Mouse (Mus musculus): ENCODE results near the gene Ruvbl2. TPM values are rescaled to one million over a fixed set of nuclear protein-coding genes. Genes with fewer than 3 reads are reported as not detected.
"Not testable (repeated sequence)": the region's sequence is repeated elsewhere in the genome, so short reads cannot be mapped to it uniquely, and the experiment has no call there.

Ruvbl2 gene
- polyA plus RNA-seq, 1 experiment = 179 TPM

- Histone ChIP-seq H3K4me3 (ENCODE audit: insufficient read depth, poor library complexity, severe bottlenecking) (no peak overlapping the region), H3K36me3 (ENCODE audit: control insufficient read depth, insufficient read depth) (peaks cover 47% of the 10 kb centered on the region), H3K79me2 (ENCODE audit: control insufficient read depth, insufficient read depth) (peaks cover 54% of the 10 kb centered on the region), H3K79me3 (ENCODE audit: low read depth) (peaks cover 42% of the 10 kb centered on the region), H3K27me3 (ENCODE audit: control insufficient read depth, insufficient read depth, insufficient read length) (no peaks in the 10 kb centered on the region), H3ac (ENCODE audit: control insufficient read depth, insufficient read length, low read depth) (no peak overlapping the region)
- TF ChIP-seq USF1 (IDR thresholded peaks at IDR 0.05; ENCODE audit: low read depth) = no peak
- TF ChIP-seq CEBPB (IDR thresholded peaks at IDR 0.05; ENCODE audit: low read depth) = no peak
- TF ChIP-seq MYOG (IDR thresholded peaks at IDR 0.05; ENCODE audit: control insufficient read depth, extremely low read depth, insufficient read length) = no peak
- TF ChIP-seq CTCF (IDR thresholded peaks at IDR 0.05; ENCODE audit: control insufficient read depth, insufficient read depth, insufficient read length) = no peak
- no peak for TF ChIP-seq MYOD1 (IDR thresholded peaks at IDR 0.05; ENCODE audit: control insufficient read depth, insufficient read length, low read depth)
- TF ChIP-seq MAX (IDR thresholded peaks at IDR 0.05) = no peak
- no peak for TF ChIP-seq FOSL1 (IDR thresholded peaks at IDR 0.05; ENCODE audit: insufficient read depth, low read length, poor library complexity, severe bottlenecking)
Measured at GRCm38 (mm10) chr7:45463987-45464778, 26.3 kb upstream of the Ruvbl2 start.

- Histone ChIP-seq H3K79me2 (ENCODE audit: control insufficient read depth, insufficient read depth) (peaks cover 67% of the 10 kb centered on the region), H3K79me3 (ENCODE audit: low read depth) (peaks cover 55% of the 10 kb centered on the region), H3K36me3 (ENCODE audit: control insufficient read depth, insufficient read depth) (peaks cover 59% of the 10 kb centered on the region)
- H3K4me3 ChIP-seq (ENCODE audit: insufficient read depth, poor library complexity, severe bottlenecking); H3K27me3 ChIP-seq (ENCODE audit: control insufficient read depth, insufficient read depth, insufficient read length); H3ac ChIP-seq (ENCODE audit: control insufficient read depth, insufficient read length, low read depth): not testable (repeated sequence)
Measured at GRCm38 (mm10) chr7:45462868-45463267, 25.0 kb upstream of the Ruvbl2 start.

- no peak overlapping the region for H3K4me3 ChIP-seq (ENCODE audit: insufficient read depth, poor library complexity, severe bottlenecking)
- H3K36me3 ChIP-seq (ENCODE audit: control insufficient read depth, insufficient read depth) = peaks cover 65% of the 10 kb centered on the region
- no peak overlapping the region for H3ac ChIP-seq (ENCODE audit: control insufficient read depth, insufficient read length, low read depth)
- no peak for TF ChIP-seq CEBPB (IDR thresholded peaks at IDR 0.05; ENCODE audit: low read depth)
- no peak for TF ChIP-seq MYOD1 (IDR thresholded peaks at IDR 0.05; ENCODE audit: control insufficient read depth, insufficient read length, low read depth)
- TF ChIP-seq USF1 (IDR thresholded peaks at IDR 0.05; ENCODE audit: low read depth) = no peak
- TF ChIP-seq CTCF (IDR thresholded peaks at IDR 0.05; ENCODE audit: control insufficient read depth, insufficient read depth, insufficient read length) = no peak
- TF ChIP-seq MYOG (IDR thresholded peaks at IDR 0.05; ENCODE audit: control insufficient read depth, extremely low read depth, insufficient read length) = no peak
- TF ChIP-seq FOSL1 (IDR thresholded peaks at IDR 0.05; ENCODE audit: insufficient read depth, low read length, poor library complexity, severe bottlenecking) = no peak
- TF ChIP-seq MAX (IDR thresholded peaks at IDR 0.05) = no peak
- peaks cover 60% of the 10 kb centered on the region for H3K79me3 ChIP-seq (ENCODE audit: low read depth)
- H3K27me3 ChIP-seq (ENCODE audit: control insufficient read depth, insufficient read depth, insufficient read length) = no peaks in the 10 kb centered on the region
- peaks cover 72% of the 10 kb centered on the region for H3K79me2 ChIP-seq (ENCODE audit: control insufficient read depth, insufficient read depth)
Measured at GRCm38 (mm10) chr7:45462325-45462724, 24.4 kb upstream of the Ruvbl2 start.

- Histone ChIP-seq H3K36me3 (ENCODE audit: control insufficient read depth, insufficient read depth) (peaks cover 68% of the 10 kb centered on the region), H3K27me3 (ENCODE audit: control insufficient read depth, insufficient read depth, insufficient read length) (no peaks in the 10 kb centered on the region), H3K79me2 (ENCODE audit: control insufficient read depth, insufficient read depth) (peaks cover 74% of the 10 kb centered on the region), H3K79me3 (ENCODE audit: low read depth) (peaks cover 62% of the 10 kb centered on the region), H3ac (ENCODE audit: control insufficient read depth, insufficient read length, low read depth) (peak overlapping the region; percentile 42), H3K4me3 (ENCODE audit: insufficient read depth, poor library complexity, severe bottlenecking) (no peak overlapping the region)
- no peak for TF ChIP-seq MYOG (IDR thresholded peaks at IDR 0.05; ENCODE audit: control insufficient read depth, extremely low read depth, insufficient read length)
- TF ChIP-seq CEBPB (IDR thresholded peaks at IDR 0.05; ENCODE audit: low read depth) = no peak
- no peak for TF ChIP-seq MYOD1 (IDR thresholded peaks at IDR 0.05; ENCODE audit: control insufficient read depth, insufficient read length, low read depth)
- no peak for TF ChIP-seq CTCF (IDR thresholded peaks at IDR 0.05; ENCODE audit: control insufficient read depth, insufficient read depth, insufficient read length)
- TF ChIP-seq MAX (IDR thresholded peaks at IDR 0.05) = no peak
Measured at GRCm38 (mm10) chr7:45461781-45462180, 23.9 kb upstream of the Ruvbl2 start.

- Histone ChIP-seq H3K79me2 (ENCODE audit: control insufficient read depth, insufficient read depth) (peaks cover 71% of the 10 kb centered on the region), H3K36me3 (ENCODE audit: control insufficient read depth, insufficient read depth) (peaks cover 68% of the 10 kb centered on the region), H3ac (ENCODE audit: control insufficient read depth, insufficient read length, low read depth) (no peak overlapping the region), H3K27me3 (ENCODE audit: control insufficient read depth, insufficient read depth, insufficient read length) (no peaks in the 10 kb centered on the region), H3K79me3 (ENCODE audit: low read depth) (peaks cover 59% of the 10 kb centered on the region), H3K4me3 (ENCODE audit: insufficient read depth, poor library complexity, severe bottlenecking) (no peak overlapping the region)
- TF ChIP-seq FOSL1 (IDR thresholded peaks at IDR 0.05; ENCODE audit: insufficient read depth, low read length, poor library complexity, severe bottlenecking) (no peak), MYOD1 (IDR thresholded peaks at IDR 0.05; ENCODE audit: control insufficient read depth, insufficient read length, low read depth) (peak; percentile 29)
Measured at GRCm38 (mm10) chr7:45461326-45461725, 23.4 kb upstream of the Ruvbl2 start.

GRCm38 (mm10) chr7:45460860-45461314 lies 23.0 kb upstream of the Ruvbl2 start:
- Histone ChIP-seq H3K4me3 (ENCODE audit: insufficient read depth, poor library complexity, severe bottlenecking) (no peak overlapping the region), H3K79me2 (ENCODE audit: control insufficient read depth, insufficient read depth) (peaks cover 67% of the 10 kb centered on the region), H3K36me3 (ENCODE audit: control insufficient read depth, insufficient read depth) (peaks cover 68% of the 10 kb centered on the region), H3K79me3 (ENCODE audit: low read depth) (peaks cover 55% of the 10 kb centered on the region), H3ac (ENCODE audit: control insufficient read depth, insufficient read length, low read depth) (no peak overlapping the region), H3K27me3 (ENCODE audit: control insufficient read depth, insufficient read depth, insufficient read length) (no peaks in the 10 kb centered on the region)
- TF ChIP-seq CTCF (IDR thresholded peaks at IDR 0.05; ENCODE audit: control insufficient read depth, insufficient read depth, insufficient read length) (no peak), CEBPB (IDR thresholded peaks at IDR 0.05; ENCODE audit: low read depth) (no peak), MYOD1 (IDR thresholded peaks at IDR 0.05; ENCODE audit: control insufficient read depth, insufficient read length, low read depth) (peak; percentile 97), MYOG (IDR thresholded peaks at IDR 0.05; ENCODE audit: control insufficient read depth, extremely low read depth, insufficient read length) (no peak), USF1 (IDR thresholded peaks at IDR 0.05; ENCODE audit: low read depth) (no peak), FOSL1 (IDR thresholded peaks at IDR 0.05; ENCODE audit: insufficient read depth, low read length, poor library complexity, severe bottlenecking) (peak; percentile 67), MAX (IDR thresholded peaks at IDR 0.05) (peak; percentile 86)

Measured in C2C12 (cell line).